Mouse (Mus musculus) heart, adult 2 months (tissue): ENCODE results near the gene Gpc5.

Source experiments
- CTCF ChIP-seq: fragments of 200-600 bp; IDR thresholded peaks from 2 replicates; pipeline ENCODE4 v1.8.1; 2022; ENCODE audit warnings: antibody characterized with exemption, mild to moderate bottlenecking, moderate library complexity
- POLR2A ChIP-seq: fragments of 200-500 bp; IDR thresholded peaks from 2 replicates; pipeline ENCODE4 v1.6.1; 2011; ENCODE audit warnings: mild to moderate bottlenecking, low read depth, low read length, control low read depth; ENCODE audit not compliant: insufficient read depth

- TF ChIP-seq CTCF: no peak
- TF ChIP-seq POLR2A: no peak
These were observed 40.8 kb upstream of the Gpc5 start for GRCm38 (mm10) chr14:115051106-115051760.
